Mouse (Mus musculus) embryonic facial prominence, embryonic 14.5 days (tissue): ENCODE measurements at regions not wholly inside any gene's neighbourhood (a gene's known extent, or its start where the extent isn't known, plus 50 kb on each side); places are given as distances from the start of the nearest gene placed in this dataset.

Source experiments
- ATAC-seq: fragments of 200-750 bp; cut with Nextera tagmentation; 2 replicates; pipeline ENCODE4 v1.8.0; 2017; ENCODE audit warnings: low read depth, moderate number of reproducible peaks, moderate TSS enrichment
- DNase-seq: peaks from one replicate; pipeline ENCODE4 v3.0.0-alpha.2; 2015; ENCODE audit warnings: low spot score
- H3K27ac ChIP-seq: fragments of 300-500 bp; sonication (generic); replicated peaks from 2 replicates; pipeline ENCODE4 v1.5.1; 2014; ENCODE audit warnings: low read depth, mild to moderate bottlenecking, low read length, moderate library complexity
- H3K27me3 ChIP-seq: fragments of 300-500 bp; sonication (generic); replicated peaks from 2 replicates; pipeline ENCODE4 v1.6.1; 2014; ENCODE audit warnings: low read length; ENCODE audit not compliant: control insufficient read depth, insufficient read depth
- H3K36me3 ChIP-seq: fragments of 300-500 bp; sonication (generic); 2 replicates; pipeline ENCODE4 v1.6.1; 2014; ENCODE audit warnings: low read length, mixed read lengths; ENCODE audit not compliant: control insufficient read depth, insufficient read depth
- H3K4me1 ChIP-seq: fragments of 300-500 bp; sonication (generic); 2 replicates; pipeline ENCODE4 v1.6.1; 2014; ENCODE audit warnings: antibody characterized with exemption, low read length; ENCODE audit not compliant: control insufficient read depth, insufficient read depth
- H3K4me2 ChIP-seq: fragments of 300-500 bp; sonication (generic); 2 replicates; pipeline ENCODE4 v1.6.1; 2014; ENCODE audit warnings: low read depth, mild to moderate bottlenecking, low read length, moderate library complexity, mixed read lengths
- H3K4me3 ChIP-seq: fragments of 300-500 bp; sonication (generic); 2 replicates; pipeline ENCODE4 v1.5.1; 2014; ENCODE audit warnings: low read depth, mild to moderate bottlenecking, low read length
- H3K9ac ChIP-seq: fragments of 300-500 bp; sonication (generic); 2 replicates; pipeline ENCODE4 v1.6.1; 2014; ENCODE audit warnings: low read depth, mild to moderate bottlenecking, low read length, moderate library complexity, mixed read lengths
- H3K9me3 ChIP-seq: fragments of 300-500 bp; sonication (generic); 2 replicates; pipeline ENCODE4 v1.6.1; 2016; ENCODE audit warnings: low read length; ENCODE audit not compliant: control insufficient read depth
- WGBS: fragments of 180-500 bp; shearing (Covaris S2); extraction: QIAGEN DNeasy Blood & Tissue Kit; methylation state at CpG from one replicate; pipeline ENCODE4 v1.1.7; 2014; 5-methylcytosine and 5-hydroxymethylcytosine counted together

- ATAC-seq: no peak
- Histone ChIP-seq H3K9me3 (no peaks in the 10 kb centered on the region), H3K9ac (no peak overlapping the region), H3K4me1 (no peaks in the 10 kb centered on the region), H3K36me3 (no peaks in the 10 kb centered on the region), H3K4me2 (no peak overlapping the region), H3K27me3 (no peaks in the 10 kb centered on the region), H3K27ac (no peak overlapping the region), H3K4me3 (no peak overlapping the region)
- DNase-seq: no peak
- WGBS: 76% methylated on average over 12 of the region's 12 CpGs
Observed at GRCm38 (mm10) chr1:19826455-19827366, 618.0 kb downstream of the Tfap2b start.

GRCm38 (mm10) chr1:19849918-19850317 is 641.2 kb downstream of the Tfap2b start:
- Histone ChIP-seq H3K4me2 (no peak overlapping the region), H3K9ac (no peak overlapping the region), H3K36me3 (no peaks in the 10 kb centered on the region), H3K9me3 (no peaks in the 10 kb centered on the region), H3K27me3 (no peaks in the 10 kb centered on the region), H3K27ac (no peak overlapping the region), H3K4me3 (no peak overlapping the region), H3K4me1 (no peaks in the 10 kb centered on the region)
- WGBS: 51% methylated on average over 3 of the region's 3 CpGs
- DNase-seq (peak; percentile 62), ATAC-seq (0 out of 2 replicates have a peak, but pooled peaks have one; percentile 62)

GRCm38 (mm10) chr1:19857250-19857649 is 648.5 kb downstream of the Tfap2b start:
- Histone ChIP-seq H3K4me3 (no peak overlapping the region), H3K4me2 (no peak overlapping the region), H3K4me1 (no peaks in the 10 kb centered on the region), H3K9ac (no peak overlapping the region), H3K9me3 (no peaks in the 10 kb centered on the region), H3K27me3 (no peaks in the 10 kb centered on the region), H3K36me3 (no peaks in the 10 kb centered on the region), H3K27ac (no peak overlapping the region)
- DNase-seq: peak; percentile 45
- ATAC-seq: no peak

- Histone ChIP-seq H3K9ac (no peak overlapping the region), H3K9me3 (no peaks in the 10 kb centered on the region), H3K36me3 (no peaks in the 10 kb centered on the region), H3K4me3 (no peak overlapping the region), H3K4me2 (no peak overlapping the region), H3K4me1 (no peaks in the 10 kb centered on the region), H3K27me3 (no peaks in the 10 kb centered on the region), H3K27ac (no peak overlapping the region)
- WGBS: 84% methylated on average over 12 of the region's 12 CpGs
- DNase-seq (no peak), ATAC-seq (no peak)
Observed at GRCm38 (mm10) chr1:19868478-19868877, 659.8 kb downstream of the Tfap2b start.

GRCm38 (mm10) chr1:19881193-19881592 is 672.5 kb downstream of the Tfap2b start:
- H3K27me3 ChIP-seq: no peaks in the 10 kb centered on the region
- 49% methylated on average over 8 of the region's 8 CpGs for WGBS
- DNase-seq (no peak), ATAC-seq (no peak)
- H3K4me1 ChIP-seq: no peaks in the 10 kb centered on the region
- peak overlapping the region; percentile 23; the same call in 1 of the 2 replicates for H3K4me2 ChIP-seq
- no peak overlapping the region for H3K27ac ChIP-seq
- no peaks in the 10 kb centered on the region for H3K36me3 ChIP-seq
- no peak overlapping the region for H3K4me3 ChIP-seq
- H3K9me3 ChIP-seq: no peaks in the 10 kb centered on the region
- no peak overlapping the region for H3K9ac ChIP-seq

GRCm38 (mm10) chr1:19899426-19899825 is 690.7 kb downstream of the Tfap2b start:
- Histone ChIP-seq H3K4me2 (no peak overlapping the region), H3K4me3 (no peak overlapping the region), H3K9ac (no peak overlapping the region), H3K27ac (no peak overlapping the region), H3K9me3 (no peaks in the 10 kb centered on the region), H3K4me1 (no peaks in the 10 kb centered on the region), H3K27me3 (no peaks in the 10 kb centered on the region), H3K36me3 (no peaks in the 10 kb centered on the region)
- ATAC-seq (no peak), DNase-seq (no peak)
- WGBS: 48% methylated on average over 5 of the region's 5 CpGs

GRCm38 (mm10) chr1:19899889-19900310 is 691.2 kb downstream of the Tfap2b start:
- DNase-seq (peak; percentile 10), ATAC-seq (peak; percentile 33; the same call in 1 of the 2 replicates)
- Histone ChIP-seq H3K4me3 (no peak overlapping the region), H3K27ac (no peak overlapping the region), H3K4me2 (no peak overlapping the region), H3K4me1 (no peaks in the 10 kb centered on the region), H3K27me3 (no peaks in the 10 kb centered on the region), H3K9ac (no peak overlapping the region), H3K9me3 (no peaks in the 10 kb centered on the region), H3K36me3 (no peaks in the 10 kb centered on the region)
- 35% methylated on average over 12 of the region's 12 CpGs for WGBS

GRCm38 (mm10) chr1:19900983-19901531 is 692.3 kb downstream of the Tfap2b start:
- Histone ChIP-seq H3K4me1 (no peaks in the 10 kb centered on the region), H3K36me3 (no peaks in the 10 kb centered on the region), H3K4me3 (no peak overlapping the region), H3K9ac (no peak overlapping the region), H3K27me3 (no peaks in the 10 kb centered on the region), H3K27ac (no peak overlapping the region), H3K9me3 (no peaks in the 10 kb centered on the region), H3K4me2 (no peak overlapping the region)
- WGBS: 65% methylated on average over 2 of the region's 2 CpGs
- DNase-seq: peak; percentile 3
- ATAC-seq: peak; percentile 15; the same call in 1 of the 2 replicates
